In the genomic region with DNA sequence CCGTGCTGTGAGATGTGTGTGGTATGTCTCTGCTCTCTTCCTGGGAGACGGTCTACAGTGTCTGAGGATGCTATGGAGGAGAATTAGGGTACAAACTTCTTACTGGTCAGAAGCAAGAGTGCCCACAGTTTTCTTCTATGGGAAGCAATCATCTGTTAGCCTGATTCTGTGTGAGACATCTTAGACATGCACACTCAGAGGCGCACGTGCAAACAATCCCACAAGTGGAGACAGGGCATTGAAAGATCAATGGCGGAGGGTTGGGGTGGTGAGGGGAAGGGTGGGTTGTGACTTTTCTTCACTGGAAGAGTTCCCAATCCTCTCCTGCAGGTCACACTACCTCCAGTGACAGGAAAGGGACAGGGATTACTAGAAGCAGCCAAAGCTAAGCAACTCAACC, we compare ENCODE assay signal across 9 mouse cellular contexts. TPM values are rescaled to one million over a fixed set of nuclear protein-coding genes. Genes with fewer than 3 reads are reported as not detected.
DNase-seq lines count a peak whose midpoint lies in the region; ATAC-seq and TF ChIP-seq lines count a peak whose summit lies in the region.
"Had no signal": no experiment of that assay in that cellular context is flagged by ENCODE, and none has a peak within 500 bp of the region (broad histone marks: within the 10 kb centered on the region; RNA-seq: fewer than 3 reads in every experiment).

No protein-coding gene starts in this region.

- peak overlapping the region; percentile 60 for H3K9ac ChIP-seq in forebrain, embryonic 16.5 days (replicated peaks; ENCODE audit: low read depth, low read length)
- H3K9ac ChIP-seq in liver, embryonic 16.5 days (ENCODE audit: low read depth, low read length) = peak overlapping the region; percentile 43; the same call in 1 of the 2 replicates

- peaks cover 17% of the 10 kb centered on the region for H3K79me2 ChIP-seq in C2C12 (ENCODE audit: control insufficient read depth, insufficient read depth)

- H3K4me2 ChIP-seq in forebrain, embryonic 16.5 days (ENCODE audit: low read length) = peak overlapping the region; percentile 76
- peak overlapping the region; percentile 69 for H3K4me2 ChIP-seq in liver, embryonic 16.5 days (ENCODE audit: low read depth, low read length)

- 0 out of 2 replicates have a peak, but pooled peaks have one; percentile 11 for ATAC-seq in forebrain, embryonic 16.5 days
- no peak for ATAC-seq in liver, embryonic 16.5 days (ENCODE audit: low read depth)
- ATAC-seq: inflammation-experienced regulatory T-cells, adult 6 months had no signal

- H3K27ac ChIP-seq in heart, embryonic 10.5 days = peak overlapping the region; percentile 87
- H3K27ac ChIP-seq in forebrain, embryonic 16.5 days (ENCODE audit: low read length) = no peak overlapping the region
- H3K27ac ChIP-seq in liver, embryonic 16.5 days (ENCODE audit: low read length) = no peak overlapping the region

- WGBS in heart, embryonic 10.5 days = 41% methylated on average over 5 of the region's 5 CpGs
- 46% methylated on average over 5 of the region's 5 CpGs for WGBS in forebrain, embryonic 16.5 days
- 47% methylated on average over 5 of the region's 5 CpGs for WGBS in liver, embryonic 16.5 days (ENCODE audit: insufficient replicate concordance)

- peak overlapping the region; percentile 98 for H3ac ChIP-seq in C2C12 (ENCODE audit: control insufficient read depth, insufficient read length, low read depth)

- peak overlapping the region; percentile 75 for H3K4me3 ChIP-seq in heart, embryonic 10.5 days
- H3K4me3 ChIP-seq in C2C12 (ENCODE audit: insufficient read depth, poor library complexity, severe bottlenecking) = peak overlapping the region; percentile 56
- peak overlapping the region; percentile 55 for H3K4me3 ChIP-seq in forebrain, embryonic 16.5 days (replicated peaks; ENCODE audit: low read length)
- H3K4me3 ChIP-seq in liver, embryonic 16.5 days (ENCODE audit: low read depth, low read length) = peak overlapping the region; percentile 50

- peaks cover 39% of the 10 kb centered on the region for H3K4me1 ChIP-seq in heart, embryonic 10.5 days
- H3K4me1 ChIP-seq in forebrain, embryonic 16.5 days (replicated peaks; ENCODE audit: control insufficient read depth, insufficient read depth, low read length) = peaks cover 8% of the 10 kb centered on the region; the same call in 1 of the 2 replicates
- H3K4me1 ChIP-seq in liver, embryonic 16.5 days (ENCODE audit: control insufficient read depth, low read depth, low read length) = no peaks in the 10 kb centered on the region

- no peak for TF ChIP-seq CTCF in C2C12 (IDR thresholded peaks at IDR 0.05; ENCODE audit: control insufficient read depth, insufficient read depth, insufficient read length)

- DNase-seq in heart, embryonic 10.5 days (ENCODE audit: low spot score) = no peak
- DNase-seq in heart, postnatal 4 days = no peak
- no peak for DNase-seq in right cerebral cortex, postnatal 4 days
- DNase-seq in left cerebral cortex, adult 9 months (ENCODE audit: low spot score in 2 of 2) = no peak
- DNase-seq in gastrocnemius, postnatal 14 days = no peak

- peaks cover 21% of the 10 kb centered on the region for H3K27me3 ChIP-seq in heart, embryonic 10.5 days (ENCODE audit: insufficient read depth, poor library complexity, severe bottlenecking)
- H3K27me3 ChIP-seq in C2C12 (ENCODE audit: control insufficient read depth, insufficient read depth, insufficient read length) = no peaks in the 10 kb centered on the region
- peaks cover 14% of the 10 kb centered on the region; the same call in 1 of the 2 replicates for H3K27me3 ChIP-seq in forebrain, embryonic 16.5 days (replicated peaks; ENCODE audit: control insufficient read depth, insufficient read depth, low read length)
- peaks cover 29% of the 10 kb centered on the region for H3K27me3 ChIP-seq in liver, embryonic 16.5 days (ENCODE audit: control insufficient read depth, insufficient read depth, low read depth, low read length)

- H3K36me3 ChIP-seq in heart, embryonic 10.5 days = no peaks in the 10 kb centered on the region
- peaks cover 31% of the 10 kb centered on the region for H3K36me3 ChIP-seq in C2C12 (ENCODE audit: control insufficient read depth, insufficient read depth)
- no peaks in the 10 kb centered on the region for H3K36me3 ChIP-seq in forebrain, embryonic 16.5 days (ENCODE audit: control insufficient read depth, insufficient read depth)
- no peaks in the 10 kb centered on the region for H3K36me3 ChIP-seq in liver, embryonic 16.5 days (ENCODE audit: control insufficient read depth, insufficient read depth)

- intact Hi-C loops in gastrocnemius, postnatal 14 days (cut with DNase I; ENCODE audit: low total_unique reads) = loop anchor here (5.0 kb wide), 1 partner anchor 50 kb away; no protein-coding TSS in a partner anchor

- no peaks in the 10 kb centered on the region for H3K9me3 ChIP-seq in heart, embryonic 10.5 days
- no peaks in the 10 kb centered on the region for H3K9me3 ChIP-seq in forebrain, embryonic 16.5 days (ENCODE audit: control insufficient read depth, low read length)
- H3K9me3 ChIP-seq in liver, embryonic 16.5 days (replicated peaks; ENCODE audit: control insufficient read depth, low read length) = no peaks in the 10 kb centered on the region

- peaks cover 5% of the 10 kb centered on the region for H3K79me3 ChIP-seq in C2C12 (ENCODE audit: low read depth)

TF ChIP-seq in C2C12, 6 proteins besides CTCF, POLR2A, EP300 and RAD21:
- no peak for TF ChIP-seq MYOG (IDR thresholded peaks at IDR 0.05; ENCODE audit: control insufficient read depth, extremely low read depth, insufficient read length)
- TF ChIP-seq USF1 (IDR thresholded peaks at IDR 0.05; ENCODE audit: low read depth) = no peak

RNA-seq across cellular contexts. Expression of a gene that starts 0.6 kb away (rescaled TPM):
- polyA plus RNA-seq in heart, embryonic 10.5 days (2016; fragmentation: Nextera tagmentation; extraction: Ambion mirVana) = 0.74 and 0.90 TPM in 2 replicates
- 1 to 10 TPM; 6.9 to 7.5 TPM for total RNA-seq in heart, postnatal 4 days (2021)
- 7.0 TPM for polyA plus RNA-seq in C2C12 (2012; fragmentation: generic; extraction: Trizol)
- polyA plus RNA-seq in forebrain, embryonic 16.5 days (2015; fragmentation: Nextera tagmentation; extraction: Ambion mirVana) = 0.10 and 0.27 TPM in 2 replicates
- 0.23 and 0.40 TPM in 2 replicates for polyA plus RNA-seq in liver, embryonic 16.5 days (2015; fragmentation: Nextera tagmentation; extraction: Ambion mirVana)
- 1 to 10 TPM; 3.7 to 4.2 TPM for total RNA-seq in gastrocnemius, postnatal 14 days (2021)
- polyA plus RNA-seq: inflammation-experienced regulatory T-cells, adult 6 months had no signal

RNA-seq across cellular contexts. Expression of a gene that starts 25.0 kb away (rescaled TPM):
- not detected in 2 replicates for polyA plus RNA-seq in heart, embryonic 10.5 days (2016; fragmentation: Nextera tagmentation; extraction: Ambion mirVana)
- total RNA-seq in heart, postnatal 4 days (2021) = under 1 TPM in 1 of 2 experiments, not detected in 1; 0.09 TPM
- polyA plus RNA-seq in C2C12 (2012; fragmentation: generic; extraction: Trizol) = not detected
- polyA plus RNA-seq in forebrain, embryonic 16.5 days (2015; fragmentation: Nextera tagmentation; extraction: Ambion mirVana) = not detected in 2 replicates
- 0.13 TPM in 1 of 2 replicates, not detected in the other for polyA plus RNA-seq in liver, embryonic 16.5 days (2015; fragmentation: Nextera tagmentation; extraction: Ambion mirVana)
- total RNA-seq in gastrocnemius, postnatal 14 days (2021) = not detected
